Mouse (Mus musculus) NIH3T3 (cell line): ENCODE results near the gene Acox3.

Experiments
- DNase-seq: peaks from one replicate; pipeline ENCODE4 v3.0.0-alpha.2; 2012; ENCODE audit warnings: low read depth

Acox3 gene

GRCm38 (mm10) chr5:35648230-35648629 lies 65.4 kb downstream of the Acox3 start:
- no peak for DNase-seq

GRCm38 (mm10) chr5:35652319-35652718 lies 69.5 kb downstream of the Acox3 start:
- DNase-seq: no peak

- no peak for DNase-seq
Measured at GRCm38 (mm10) chr5:35652872-35653271, 70.0 kb downstream of the Acox3 start.

- no peak for DNase-seq
Measured at GRCm38 (mm10) chr5:35653743-35654395, 71.0 kb downstream of the Acox3 start.

- DNase-seq: no peak
Measured at GRCm38 (mm10) chr5:35655753-35656485, 73.1 kb downstream of the Acox3 start.

- DNase-seq: peak; percentile 27
Measured at GRCm38 (mm10) chr5:35659503-35659902, 76.7 kb downstream of the Acox3 start.

- no peak for DNase-seq
Measured at GRCm38 (mm10) chr5:35661210-35661609, 78.4 kb downstream of the Acox3 start.

- DNase-seq: no peak
Measured at GRCm38 (mm10) chr5:35662021-35662545, 79.2 kb downstream of the Acox3 start.
